Mouse (Mus musculus) lung, postnatal 0 days (tissue): ENCODE data around the gene Lim2.

Experiments
- CTCF ChIP-seq: IDR thresholded peaks from 2 replicates; pipeline ENCODE4 v1.5.1; 2016; ENCODE audit warnings: antibody characterized with exemption, mild to moderate bottlenecking
- EP300 ChIP-seq: IDR thresholded peaks from 2 replicates; pipeline ENCODE4 v1.6.1; 2016; ENCODE audit warnings: antibody characterized with exemption, mild to moderate bottlenecking, control low read depth

DNA sequence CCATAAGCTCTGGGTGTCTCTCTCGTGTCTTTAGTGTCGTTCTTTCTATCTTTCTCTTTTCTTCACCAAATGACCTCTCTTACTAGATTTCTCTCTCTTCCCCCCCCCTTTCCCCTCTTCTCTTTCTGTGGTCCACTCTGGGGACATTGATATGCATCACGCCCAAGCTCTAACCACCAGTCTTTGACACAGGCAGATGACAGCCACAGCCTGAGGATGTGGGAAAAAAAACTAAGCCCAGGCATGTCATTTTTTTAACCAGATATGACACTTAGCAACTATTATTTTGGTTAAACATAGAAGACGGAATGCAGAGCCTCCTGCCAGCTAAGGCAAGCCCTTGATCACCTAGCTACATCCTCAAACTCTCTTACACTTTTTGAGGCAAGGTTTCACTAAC lies 11.1 kb downstream of the Lim2 start:
- no peak for TF ChIP-seq CTCF
- TF ChIP-seq EP300, result no peak
